Mouse (Mus musculus): ENCODE data around the gene Rps12-ps3. TPM values are rescaled to one million over a fixed set of nuclear protein-coding genes. Genes with fewer than 3 reads are reported as not detected.

Gene Rps12-ps3
- total and polyA plus RNA-seq, 3 experiments, result 662 to 4,283 TPM; not detected in 1

- Histone ChIP-seq H3K27me3 (ENCODE audit: control insufficient read depth in 1 of 2, insufficient read depth in 2 of 2, low read length in 2 of 2) (no peaks in the 10 kb centered on the region), H3K9me3 (replicated peaks; ENCODE audit: insufficient read depth, low read length) (no peaks in the 10 kb centered on the region), H3K4me3 (ENCODE audit: control insufficient read depth in 1 of 2, insufficient read depth in 1 of 2, low read depth in 2 of 2, low read length in 2 of 2) (no peak overlapping the region), H3K4me1 (ENCODE audit: control insufficient read depth in 1 of 2, insufficient read depth in 2 of 2, low read length in 2 of 2) (peaks cover 5 to 13% of the 10 kb centered on the region in 2 experiments), H3K9ac (ENCODE audit: control insufficient read depth, low read depth, low read length, poor library complexity, severe bottlenecking) (no peak overlapping the region), H3K79me2 (ENCODE audit: control insufficient read depth, insufficient read depth, low read length, poor library complexity) (no peaks in the 10 kb centered on the region), H3K27ac (ENCODE audit: control insufficient read depth, low read depth, low read length) (no peak overlapping the region), H3K36me3 (ENCODE audit: control insufficient read depth in 1 of 2, insufficient read depth in 2 of 2, low read length in 2 of 2) (peaks cover 0 to 13% of the 10 kb centered on the region in 2 experiments; a peak in 2 of 4 replicates)
- no peak for DNase-seq (ENCODE audit: low read depth, low spot score)
- TF ChIP-seq USF1 (IDR thresholded peaks at IDR 0.05; ENCODE audit: low read depth, low read length), result no peak
- no peak for TF ChIP-seq GATA1 (IDR thresholded peaks at IDR 0.05; ENCODE audit: low read depth, low read length)
Measured at GRCm38 (mm10) chr19:59367892-59368291, 45.8 kb downstream of the Rps12-ps3 start.

GRCm38 (mm10) chr19:59371016-59371415 lies 48.9 kb downstream of the Rps12-ps3 start:
- H3K4me3 ChIP-seq (ENCODE audit: control insufficient read depth in 1 of 2, insufficient read depth in 1 of 2, low read depth in 2 of 2, low read length in 2 of 2), result no peak overlapping the region

More at GRCm38 (mm10) chr19:59371016-59371415, 48.9 kb downstream of the Rps12-ps3 start:
- peaks cover 0 to 8% of the 10 kb centered on the region in 2 experiments; a peak in 2 of 4 replicates for H3K36me3 ChIP-seq (ENCODE audit: control insufficient read depth in 1 of 2, insufficient read depth in 2 of 2, low read length in 2 of 2)
- H3K27me3 ChIP-seq (ENCODE audit: control insufficient read depth in 1 of 2, insufficient read depth in 2 of 2, low read length in 2 of 2), result no peaks in the 10 kb centered on the region
- TF ChIP-seq TAL1 (IDR thresholded peaks at IDR 0.05; ENCODE audit: low read length) (no peak), RCOR1 (IDR thresholded peaks at IDR 0.05; ENCODE audit: low read depth, low read length) (no peak), ELF1 (IDR thresholded peaks at IDR 0.05; ENCODE audit: low read depth, low read length) (no peak), MAZ (IDR thresholded peaks at IDR 0.05; ENCODE audit: low read depth, low read length) (no peak), JUND (IDR thresholded peaks at IDR 0.05; ENCODE audit: low read depth, low read length) (no peak), E2F4 (IDR thresholded peaks at IDR 0.05; ENCODE audit: borderline replicate concordance, low read depth, low read length) (no peak), USF1 (IDR thresholded peaks at IDR 0.05; ENCODE audit: low read depth, low read length) (no peak), BHLHE40 (IDR thresholded peaks at IDR 0.05; ENCODE audit: borderline replicate concordance, low read depth, low read length) (no peak), SIN3A (IDR thresholded peaks at IDR 0.05; ENCODE audit: low read length) (no peak), TBP (IDR thresholded peaks at IDR 0.05; ENCODE audit: low read depth, low read length) (no peak), EP300 (IDR thresholded peaks at IDR 0.05; ENCODE audit: low read depth in 1 of 2, low read length in 2 of 2) (no peak), NELFE (IDR thresholded peaks at IDR 0.05; ENCODE audit: low read depth, low read length) (no peak), MXI1 (IDR thresholded peaks at IDR 0.05; ENCODE audit: low read depth, low read length) (no peak), USF2 (IDR thresholded peaks at IDR 0.05; ENCODE audit: borderline replicate concordance in 1 of 2, insufficient read depth in 1 of 2, low read depth in 1 of 2, low read length in 2 of 2) (no peak)
- DNase-seq (ENCODE audit: low read depth, low spot score), result no peak
- H3K27ac ChIP-seq (ENCODE audit: control insufficient read depth, low read depth, low read length), result no peak overlapping the region
- peaks cover 2 to 4% of the 10 kb centered on the region in 2 experiments; a peak in 2 of 4 replicates for H3K4me1 ChIP-seq (ENCODE audit: control insufficient read depth in 1 of 2, insufficient read depth in 2 of 2, low read length in 2 of 2)
- H3K79me2 ChIP-seq (ENCODE audit: control insufficient read depth, insufficient read depth, low read length, poor library complexity), result no peaks in the 10 kb centered on the region
- no peak overlapping the region for H3K9ac ChIP-seq (ENCODE audit: control insufficient read depth, low read depth, low read length, poor library complexity, severe bottlenecking)
- no peaks in the 10 kb centered on the region for H3K9me3 ChIP-seq (replicated peaks; ENCODE audit: insufficient read depth, low read length)

Other genes starting within 250 kb of the Rps12-ps3 start
- gene Shtn1, start 246.2 kb upstream of the Rps12-ps3 start, total RNA-seq (2012; rRNA removed), result 0.10 TPM in 1 of 2 replicates, not detected in the other
- under 1 TPM in 1 of 2 experiments, not detected in 1; 0.17 TPM for gene Shtn1, start 246.2 kb upstream of the Rps12-ps3 start, polyA plus RNA-seq (2012; ENCODE audit: insufficient read depth in 1 of 2, insufficient read length in 2 of 2, low read depth in 1 of 2, low replicate concordance in 2 of 2, missing spikeins in 1 of 2)
- not detected in 2 replicates for gene Vax1, start 152.2 kb upstream of the Rps12-ps3 start, total RNA-seq (2012; rRNA removed)
- gene Vax1, start 152.2 kb upstream of the Rps12-ps3 start, polyA plus RNA-seq (2012; ENCODE audit: insufficient read depth in 1 of 2, insufficient read length in 2 of 2, low read depth in 1 of 2, low replicate concordance in 2 of 2, missing spikeins in 1 of 2), result not detected
- not detected in 2 replicates for gene Kcnk18, start 103.1 kb upstream of the Rps12-ps3 start, total RNA-seq (2012; rRNA removed)
- gene Kcnk18, start 103.1 kb upstream of the Rps12-ps3 start, polyA plus RNA-seq (2012; ENCODE audit: insufficient read depth in 1 of 2, insufficient read length in 2 of 2, low read depth in 1 of 2, low replicate concordance in 2 of 2, missing spikeins in 1 of 2), result not detected
- 1.0 and 1.5 TPM in 2 replicates for gene Slc18a2, start 61.4 kb upstream of the Rps12-ps3 start, total RNA-seq (2012; rRNA removed)
- 1 to 10 TPM in 1 of 2 experiments, not detected in 1; 4.2 TPM for gene Slc18a2, start 61.4 kb upstream of the Rps12-ps3 start, polyA plus RNA-seq (2012; ENCODE audit: insufficient read depth in 1 of 2, insufficient read length in 2 of 2, low read depth in 1 of 2, low replicate concordance in 2 of 2, missing spikeins in 1 of 2)
- gene Pdzd8, start 23.5 kb downstream of the Rps12-ps3 start, total RNA-seq (2012; rRNA removed), result 49.8 and 52.1 TPM in 2 replicates
- gene Pdzd8, start 23.5 kb downstream of the Rps12-ps3 start, polyA plus RNA-seq (2012; ENCODE audit: insufficient read depth in 1 of 2, insufficient read length in 2 of 2, low read depth in 1 of 2, low replicate concordance in 2 of 2, missing spikeins in 1 of 2), result 100 to 1,000 TPM in 1 of 2 experiments, 10 to 100 TPM in 1; 46.4 to 137 TPM
- 0.07 and 0.08 TPM in 2 replicates for gene Emx2, start 136.1 kb downstream of the Rps12-ps3 start, total RNA-seq (2012; rRNA removed)
- not detected for gene Emx2, start 136.1 kb downstream of the Rps12-ps3 start, polyA plus RNA-seq (2012; ENCODE audit: insufficient read depth in 1 of 2, insufficient read length in 2 of 2, low read depth in 1 of 2, low replicate concordance in 2 of 2, missing spikeins in 1 of 2)

Data from MEL (cell line).